Mouse (Mus musculus) kidney, adult 18-20 months (tissue): ENCODE measurements at regions not wholly inside any gene's neighbourhood (a gene's known extent, or its start where the extent isn't known, plus 50 kb on each side); places are given as distances from the start of the nearest gene placed in this dataset.

Experiments
- DNase-seq: peaks from one replicate; pipeline ENCODE4 v3.0.0; 2021

- no peak for DNase-seq
Measured at GRCm38 (mm10) chr11:63657057-63657456, 265.0 kb downstream of the Hs3st3b1 start.

DNA sequence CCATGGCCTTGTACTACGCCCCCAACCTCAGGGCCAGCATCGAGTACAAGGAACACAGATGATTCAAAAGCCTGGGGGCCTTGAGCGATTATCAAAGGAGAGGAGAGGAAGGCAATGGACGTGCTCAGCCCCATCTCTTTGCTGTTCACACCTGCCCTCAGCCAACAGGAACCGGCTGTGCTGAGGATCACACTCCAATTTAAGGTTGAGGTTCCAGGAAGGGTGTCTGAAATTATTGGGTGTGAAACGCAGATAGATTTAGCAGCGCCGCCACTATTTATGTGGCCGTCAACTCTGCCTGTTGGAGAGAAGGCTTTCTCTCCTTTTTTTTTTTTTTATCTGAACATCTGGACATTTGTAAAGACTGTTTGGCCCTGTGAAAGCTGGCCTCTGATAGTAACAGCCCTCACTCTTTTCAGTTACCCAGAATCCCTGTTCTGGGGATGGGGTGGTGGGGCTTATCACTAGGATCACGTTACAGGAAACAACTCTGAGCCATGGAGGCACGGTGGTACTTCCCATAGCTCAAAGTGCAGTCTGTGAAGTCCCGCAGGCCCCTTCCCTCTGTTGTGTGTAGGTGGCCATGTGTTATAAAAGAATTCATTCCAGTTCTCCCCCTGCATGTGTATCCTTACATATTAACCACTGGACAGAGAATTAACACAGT is 256.7 kb downstream of the Hs3st3b1 start:
- no peak for DNase-seq

DNA sequence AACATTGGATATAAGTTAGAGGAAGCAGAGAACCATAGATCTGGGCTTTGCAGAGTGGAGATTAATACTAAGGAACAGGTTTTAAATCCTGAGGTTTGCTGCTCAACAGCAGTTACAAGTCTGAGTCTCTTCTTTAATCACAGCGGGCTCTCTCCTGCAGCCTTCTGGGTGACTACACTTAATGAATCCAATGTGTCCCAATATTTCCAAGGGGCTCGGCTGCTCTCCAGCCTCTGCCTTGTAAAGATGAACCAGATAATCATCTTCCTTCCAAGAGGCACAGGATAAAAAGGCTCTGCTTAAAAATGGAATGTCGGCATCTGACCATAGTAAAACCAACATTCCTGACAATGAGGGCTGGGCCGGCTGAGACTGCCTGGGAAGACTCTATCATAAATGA is 251.6 kb downstream of the Hs3st3b1 start:
- DNase-seq = no peak

GRCm38 (mm10) chr11:63671816-63672215 is 250.3 kb downstream of the Hs3st3b1 start:
- DNase-seq = no peak

- DNase-seq = no peak
Measured at GRCm38 (mm10) chr11:63677921-63678320, 244.2 kb downstream of the Hs3st3b1 start.

DNA sequence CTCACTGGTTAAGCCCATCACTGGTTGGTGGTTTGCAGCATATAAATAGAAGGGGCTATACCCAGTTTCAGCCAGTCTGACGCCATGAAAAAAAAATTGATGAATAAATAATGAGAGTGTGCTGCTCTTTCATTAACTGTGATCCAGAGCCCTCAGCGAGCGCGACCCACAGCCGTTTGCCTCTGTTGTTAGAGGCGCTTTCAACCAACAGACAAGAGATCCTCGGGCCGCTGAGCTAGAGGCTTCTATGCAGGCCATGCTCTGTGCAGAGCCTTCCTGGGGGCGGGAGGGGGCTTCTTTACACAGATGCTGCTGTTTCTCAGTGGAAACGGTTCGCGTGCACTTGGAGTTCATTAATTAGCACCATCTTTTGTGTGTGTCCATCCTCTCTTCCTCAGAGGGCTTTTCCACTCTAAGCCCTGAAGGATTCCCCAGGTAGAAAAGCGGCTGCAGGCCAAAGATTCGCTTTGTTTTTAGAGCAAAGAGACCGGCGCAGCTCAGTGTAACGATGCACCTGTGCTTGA is 243.6 kb downstream of the Hs3st3b1 start:
- DNase-seq = no peak

GRCm38 (mm10) chr11:63679491-63679890 is 242.6 kb downstream of the Hs3st3b1 start:
- no peak for DNase-seq

DNA sequence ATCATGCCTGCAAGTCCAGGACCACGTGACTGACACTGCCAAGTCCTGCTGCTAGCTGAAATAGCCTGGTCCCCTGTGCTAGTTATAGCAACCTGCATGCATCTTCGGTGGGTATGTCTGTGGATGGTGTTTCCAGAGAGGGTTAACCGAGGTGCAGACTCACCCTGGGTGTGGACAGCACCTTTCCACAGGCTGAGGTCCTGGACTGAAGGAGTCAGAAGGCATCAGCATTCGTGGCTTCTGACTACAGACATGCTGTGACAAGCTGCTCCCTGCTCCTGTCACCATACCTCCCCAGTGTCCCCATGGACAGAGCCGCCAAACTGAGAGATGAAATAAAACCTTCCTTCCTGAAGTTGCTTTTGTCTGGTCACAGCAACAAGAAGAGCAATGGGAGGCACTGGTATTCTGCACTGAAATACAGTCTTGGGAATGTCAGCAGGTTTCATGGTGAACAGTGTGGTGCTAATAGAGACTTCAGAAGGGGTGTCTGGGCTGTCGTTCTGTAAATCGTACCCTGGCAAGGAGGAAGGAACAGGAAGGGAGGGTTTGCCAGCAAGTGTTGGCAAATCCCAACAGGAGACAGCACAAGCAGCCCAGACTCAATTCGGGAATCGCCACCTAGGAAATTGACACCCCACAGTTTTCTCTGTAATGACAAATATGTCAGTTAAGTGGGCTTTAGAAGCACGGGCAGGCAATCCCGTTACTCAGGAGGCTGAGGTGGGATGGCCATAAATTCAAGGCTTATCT is 237.7 kb downstream of the Hs3st3b1 start:
- DNase-seq = no peak

DNA sequence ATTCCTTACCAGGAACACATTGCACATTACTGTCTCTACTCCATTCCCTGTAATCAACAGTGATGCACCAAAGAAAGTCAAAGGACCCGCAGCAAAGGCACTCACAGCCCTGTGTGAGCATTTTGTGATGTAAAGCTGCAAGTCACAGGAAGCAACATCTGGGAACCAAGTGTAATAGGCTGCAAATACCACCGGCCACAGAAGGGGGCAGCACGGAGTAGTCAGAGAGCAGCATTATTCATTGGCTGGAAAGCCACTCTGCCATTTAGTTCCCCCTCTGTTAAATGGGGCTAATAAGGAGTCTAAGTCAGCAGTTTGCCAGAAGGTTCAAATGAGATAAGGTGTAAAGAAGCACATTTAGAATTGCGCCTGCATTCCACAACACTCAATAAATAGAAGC is 231.0 kb downstream of the Hs3st3b1 start:
- no peak for DNase-seq

DNA sequence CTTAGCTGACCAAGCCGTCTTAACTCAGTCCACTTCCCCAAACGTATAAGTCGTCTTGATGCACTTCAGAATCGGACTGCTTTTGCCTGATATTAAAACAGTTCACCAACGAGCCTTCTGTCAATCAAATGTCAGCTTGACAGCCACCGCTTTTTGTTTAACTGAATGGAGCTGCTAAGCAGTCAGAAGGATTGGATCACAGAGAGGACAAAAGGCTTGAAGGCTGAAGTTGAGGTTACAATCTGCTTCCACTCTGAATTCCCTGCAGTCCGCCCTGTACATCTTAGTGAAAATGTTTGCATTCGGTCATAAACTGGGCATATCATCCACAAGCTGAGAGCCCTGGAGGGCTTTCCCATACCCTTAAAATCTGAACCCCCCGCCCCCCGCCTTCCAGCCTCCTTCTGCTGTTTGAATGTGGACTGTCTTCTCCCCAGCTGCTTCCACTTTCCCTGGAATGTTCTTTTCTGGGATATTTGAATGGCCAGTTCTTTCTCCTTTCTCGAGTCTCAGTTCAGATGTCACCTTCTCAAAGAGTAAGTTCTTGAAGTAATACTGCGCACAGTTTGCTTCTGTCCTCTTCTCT is 217.0 kb downstream of the Hs3st3b1 start:
- no peak for DNase-seq

DNA sequence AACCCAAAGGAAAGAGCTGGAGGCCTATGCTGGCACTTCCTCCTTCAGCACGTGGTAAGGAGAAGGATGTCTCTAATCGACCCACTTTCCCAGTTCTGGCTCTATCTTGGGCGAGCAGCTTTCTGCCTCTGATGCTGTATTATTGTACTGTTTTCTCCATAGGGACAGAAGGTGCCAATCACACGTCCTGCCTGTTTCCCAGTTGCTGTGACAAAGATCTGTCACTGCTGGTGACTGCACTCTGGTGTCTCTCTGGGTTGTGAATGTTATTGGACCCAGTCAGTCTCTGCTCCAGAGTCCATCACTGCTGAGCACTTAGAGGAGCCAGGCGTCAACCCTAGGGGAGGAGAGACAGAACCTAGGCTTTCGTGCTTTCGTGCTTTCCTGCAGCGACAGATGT is 216.0 kb downstream of the Hs3st3b1 start:
- DNase-seq = no peak

DNA sequence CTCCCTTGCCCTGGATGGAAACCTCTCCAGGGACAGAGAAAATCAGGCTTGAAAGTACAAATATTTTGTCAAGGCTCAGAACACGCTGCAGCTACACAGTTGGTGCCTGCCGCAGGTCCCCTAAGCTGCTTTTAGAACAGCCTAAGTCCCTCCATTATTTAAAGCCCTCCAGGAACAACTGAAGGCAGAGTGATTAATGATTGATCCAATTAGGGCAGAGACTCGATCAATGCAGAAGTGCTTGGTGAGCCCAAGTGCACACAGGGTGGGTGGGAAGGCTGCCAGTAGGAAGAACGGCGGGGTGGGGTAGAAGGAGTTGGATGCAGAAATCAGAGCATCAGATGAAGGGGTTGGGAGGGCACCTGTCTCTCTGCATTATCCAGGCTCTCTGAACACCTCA is 215.0 kb downstream of the Hs3st3b1 start:
- no peak for DNase-seq

DNA sequence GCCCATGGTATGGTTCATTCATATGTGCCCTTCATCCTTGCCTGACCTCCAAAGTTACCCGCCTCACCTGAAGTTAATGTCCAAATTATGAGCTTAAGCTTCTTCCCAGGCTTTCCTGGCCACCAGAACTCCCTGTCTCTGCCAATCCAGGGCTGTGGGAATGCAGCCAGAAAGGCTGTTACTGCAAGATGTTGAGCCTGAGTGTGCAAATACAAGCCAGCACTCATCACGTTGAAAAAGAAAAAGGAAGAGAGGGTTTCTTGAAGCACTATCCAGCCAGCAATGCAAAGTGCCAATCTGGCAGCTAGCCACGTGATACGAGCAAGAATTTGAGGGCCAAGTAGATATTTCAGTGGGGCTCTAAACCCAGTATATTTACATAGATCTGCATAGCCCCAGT is 213.7 kb downstream of the Hs3st3b1 start:
- no peak for DNase-seq

GRCm38 (mm10) chr11:63712053-63712864 is 209.8 kb downstream of the Hs3st3b1 start:
- no peak for DNase-seq

DNA sequence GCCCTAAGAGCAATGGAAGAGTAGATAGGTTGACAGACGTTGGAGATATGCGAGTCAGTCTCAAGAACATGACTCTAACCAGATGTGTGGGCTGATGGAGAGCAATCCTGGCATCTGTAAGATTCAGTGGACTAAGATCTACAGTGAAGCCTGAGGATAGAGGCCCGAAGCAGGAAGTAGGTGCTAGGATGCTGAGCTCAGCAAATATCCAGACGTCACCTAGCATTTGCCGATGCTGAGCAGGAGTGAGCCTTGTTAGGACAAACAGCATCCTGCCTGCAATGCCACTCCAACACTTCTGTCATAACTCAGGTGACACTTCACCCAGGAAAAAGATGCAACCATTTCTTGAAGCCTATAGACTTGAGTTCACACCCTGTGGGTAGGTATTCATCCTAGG is 199.8 kb downstream of the Hs3st3b1 start:
- DNase-seq = no peak

- DNase-seq = no peak
Measured at GRCm38 (mm10) chr11:63730880-63731279, 191.2 kb downstream of the Hs3st3b1 start.

GRCm38 (mm10) chr11:63753260-63753659 is 168.8 kb downstream of the Hs3st3b1 start:
- DNase-seq = no peak

GRCm38 (mm10) chr11:63754826-63755225 is 167.3 kb downstream of the Hs3st3b1 start:
- no peak for DNase-seq

DNA sequence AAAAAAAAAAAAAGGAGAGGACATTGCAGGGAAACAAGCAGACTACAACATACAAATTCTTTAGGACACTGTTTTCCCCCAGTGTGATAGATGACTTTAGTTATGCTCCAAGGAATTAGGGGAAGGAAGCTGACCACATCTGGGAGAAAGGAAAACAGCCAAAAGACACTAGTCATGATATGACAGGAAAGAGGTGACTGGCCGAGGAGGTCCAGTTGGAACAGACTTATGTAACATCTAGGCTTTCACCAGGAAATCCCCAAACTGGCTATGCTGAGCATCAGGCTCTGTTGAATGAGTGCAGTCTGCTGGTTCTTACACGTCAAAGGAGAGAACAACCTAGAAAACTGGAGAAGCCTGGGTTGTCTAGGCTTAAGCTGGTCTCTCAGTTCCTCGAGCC is 163.8 kb downstream of the Hs3st3b1 start:
- no peak for DNase-seq

GRCm38 (mm10) chr11:63761561-63761960 is 160.5 kb downstream of the Hs3st3b1 start:
- DNase-seq = no peak

DNA sequence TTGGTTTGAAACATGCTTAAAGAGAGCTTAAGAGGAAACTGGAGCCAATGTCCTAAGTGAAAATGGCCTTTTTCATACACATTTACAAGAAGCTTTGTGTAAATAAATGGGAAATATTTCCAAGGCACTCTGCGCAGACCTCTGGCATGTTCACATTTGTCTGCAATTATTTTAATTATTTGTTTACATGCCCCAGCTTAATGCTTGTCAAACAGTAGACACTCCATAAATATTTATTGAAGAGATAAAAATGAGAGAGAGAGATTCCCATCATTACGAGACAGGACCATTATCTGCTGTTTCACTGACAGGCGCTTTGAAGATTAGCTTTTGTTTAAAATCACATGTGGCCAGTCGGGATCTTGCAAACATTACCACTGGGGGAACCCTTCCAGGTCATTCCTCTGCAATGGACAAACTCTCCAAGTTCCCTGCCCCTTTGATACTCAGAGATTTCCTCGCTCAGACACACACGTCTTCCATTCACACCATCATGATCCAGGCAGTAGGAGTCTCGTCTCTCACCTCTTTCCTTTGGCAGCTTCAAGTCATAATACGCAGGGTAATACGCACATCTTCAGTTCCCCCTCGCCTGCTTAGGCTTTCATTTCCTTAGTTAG is 154.3 kb downstream of the Hs3st3b1 start:
- no peak for DNase-seq

- DNase-seq = no peak
Measured at GRCm38 (mm10) chr11:63769738-63770137, 152.4 kb downstream of the Hs3st3b1 start.

DNA sequence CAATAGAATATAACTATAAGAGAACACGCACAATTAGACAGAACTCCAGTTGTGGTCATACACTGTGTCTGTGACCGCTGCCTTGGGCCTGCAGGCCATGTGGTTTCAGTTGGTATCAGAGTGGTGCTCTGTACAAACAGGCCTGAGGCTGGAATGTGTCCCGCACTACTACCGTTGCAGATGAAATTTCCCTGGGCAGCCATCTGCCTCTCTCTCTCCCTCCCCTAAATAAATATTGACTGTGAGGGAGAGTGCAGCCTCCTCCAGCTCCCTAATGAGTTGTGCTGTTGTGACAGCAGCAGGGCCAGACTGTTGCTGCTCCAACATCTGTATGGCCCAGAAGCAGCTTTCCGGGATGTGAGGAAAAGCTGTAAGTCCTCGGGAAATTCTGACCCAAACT is 146.7 kb downstream of the Hs3st3b1 start:
- DNase-seq = no peak
